Mouse (Mus musculus): ENCODE data around the gene Sh3bgrl3. TPM values are rescaled to one million over a fixed set of nuclear protein-coding genes. Genes with fewer than 3 reads are reported as not detected.

The Sh3bgrl3 gene
- 217 and 747 TPM in 2 replicates for polyA plus RNA-seq (2012; ENCODE audit: low replicate concordance)

DNA sequence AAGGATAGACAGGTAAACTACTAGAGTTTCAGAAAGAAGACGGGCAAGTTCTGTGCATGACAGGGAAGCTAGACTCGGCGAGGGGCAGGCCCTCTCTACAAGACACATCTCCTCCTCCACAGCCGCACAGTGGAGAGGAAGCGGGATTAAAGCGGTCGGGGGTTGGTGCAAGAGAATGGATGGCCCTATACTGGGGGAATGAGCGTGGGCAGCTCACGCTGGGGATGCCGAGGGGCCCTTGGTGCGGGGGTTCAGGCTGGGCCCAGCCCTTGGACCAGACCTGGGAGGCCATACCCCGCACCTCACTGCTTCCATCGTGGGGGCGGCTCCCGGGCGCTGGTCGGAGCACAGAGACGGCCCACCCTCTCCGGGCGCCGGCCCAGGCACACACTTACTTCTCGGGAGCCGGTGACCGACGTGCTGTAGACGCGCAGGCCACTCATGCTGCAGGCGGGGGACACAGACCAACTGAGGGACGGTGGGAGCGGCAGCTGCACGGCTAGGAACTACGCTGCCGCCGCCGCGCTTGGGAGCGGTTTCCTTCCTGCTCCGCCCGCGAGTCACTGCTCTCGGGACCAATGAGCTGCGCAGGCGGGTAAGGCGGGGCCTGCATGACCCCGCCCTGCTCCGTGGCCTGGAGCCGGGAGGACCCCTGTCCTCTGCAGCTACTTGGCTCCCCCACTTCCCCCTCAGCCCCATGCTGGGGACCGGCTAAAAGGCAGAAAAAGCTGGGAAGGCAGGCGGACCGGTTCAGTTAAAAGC lies at the start of gene Sh3bgrl3:
Gene Sh3bgrl3, minus strand, starts transcription at position 569 of the 762 bp plus-strand sequence.

DNA sequence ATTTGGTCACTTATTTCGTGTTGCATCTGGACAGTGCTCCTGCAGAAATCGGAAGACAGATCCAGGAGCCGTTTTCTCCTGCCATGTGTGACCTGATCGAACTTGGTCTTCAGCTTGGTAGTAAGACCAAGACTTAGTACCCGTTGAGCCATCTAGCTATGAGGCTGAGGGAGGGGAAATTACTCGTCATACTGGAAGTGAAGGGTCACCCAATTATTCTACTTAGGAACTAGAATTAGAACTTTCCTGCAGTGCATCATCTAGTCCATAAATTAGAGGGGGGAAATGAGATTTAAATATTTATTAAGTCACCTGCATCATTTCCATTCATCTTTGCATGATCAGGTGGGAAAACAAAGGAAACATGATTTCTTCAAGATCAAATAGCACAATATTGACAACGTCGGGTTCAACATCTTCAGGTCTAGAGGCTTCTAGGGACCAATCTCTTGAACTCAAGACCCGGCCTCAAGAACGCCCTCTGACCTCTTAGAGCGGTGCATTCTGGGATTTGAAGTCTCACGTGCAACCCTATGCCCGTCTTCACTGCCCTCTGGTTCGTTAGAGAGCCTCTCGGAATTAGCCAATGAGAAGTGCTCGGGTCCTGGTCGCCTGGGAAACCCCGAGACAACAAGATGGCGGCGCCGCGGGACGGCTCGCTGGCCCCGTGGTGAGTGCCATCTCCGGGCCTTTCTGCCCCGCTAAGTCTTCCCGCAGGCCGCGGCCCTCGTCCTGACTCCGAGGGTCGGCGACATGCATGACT lies 26.4 kb downstream of the Sh3bgrl3 start, which contains the start of gene Ubxn11:
Gene Ubxn11, plus strand, starts transcription at position 592 of the 763 bp plus-strand sequence.

DNA sequence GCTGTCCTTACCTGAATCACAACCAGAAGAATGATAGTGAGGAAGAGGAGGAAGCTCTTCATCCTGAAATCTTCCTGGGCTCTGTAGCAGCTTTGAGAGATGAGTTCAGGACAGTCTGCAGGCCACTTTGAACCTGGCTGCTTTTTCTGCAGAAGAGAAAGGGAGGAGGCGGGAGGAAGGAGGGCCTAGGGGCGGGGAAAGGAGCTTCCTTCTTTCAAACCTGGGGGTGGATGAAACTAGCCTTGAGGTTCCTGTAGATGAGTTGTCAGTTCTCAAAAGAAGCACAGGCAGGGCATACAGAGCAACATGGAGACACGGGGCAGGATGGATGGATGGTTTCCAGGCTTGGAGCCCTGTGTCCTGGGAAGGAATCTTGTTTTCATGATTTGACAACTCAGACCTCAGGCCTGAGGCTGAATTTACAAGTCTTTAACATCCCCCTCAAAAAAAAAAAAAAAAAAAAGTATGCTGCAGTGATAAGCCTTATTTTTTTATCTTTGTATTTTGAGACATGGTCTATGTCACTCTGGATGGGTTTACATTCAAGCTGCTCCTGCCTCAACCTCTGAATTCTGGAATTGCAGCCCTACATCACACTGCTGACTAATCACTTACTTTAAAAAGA lies 33.6 kb downstream of the Sh3bgrl3 start, which contains the start of gene Cd52:
Gene Cd52, minus strand, starts transcription at position 160 of the 625 bp plus-strand sequence.

Other genes with a start within 250 kb of the Sh3bgrl3 start
- 101 and 116 TPM in 2 replicates for gene Rps6ka1, start 241.0 kb downstream of the Sh3bgrl3 start, polyA plus RNA-seq (2012; ENCODE audit: low replicate concordance)
- 310 and 356 TPM in 2 replicates for gene Hmgn2, start 160.1 kb downstream of the Sh3bgrl3 start, polyA plus RNA-seq (2012; ENCODE audit: low replicate concordance)
- gene Dhdds, start 127.9 kb downstream of the Sh3bgrl3 start, polyA plus RNA-seq (2012; ENCODE audit: low replicate concordance): 14.8 and 24.9 TPM in 2 replicates
- 0.58 TPM in 1 of 2 replicates, not detected in the other for gene Lin28a, start 109.9 kb downstream of the Sh3bgrl3 start, polyA plus RNA-seq (2012; ENCODE audit: low replicate concordance)
- gene Zfp683, start 75.0 kb downstream of the Sh3bgrl3 start, polyA plus RNA-seq (2012; ENCODE audit: low replicate concordance): 2.9 TPM in 2 replicates
- gene Crybg2, start 68.0 kb downstream of the Sh3bgrl3 start, polyA plus RNA-seq (2012; ENCODE audit: low replicate concordance): 1.6 and 2.0 TPM in 2 replicates
- 340 and 2,143 TPM in 2 replicates for gene Cd52, start 33.7 kb downstream of the Sh3bgrl3 start, polyA plus RNA-seq (2012; ENCODE audit: low replicate concordance)
- 37.0 and 75.8 TPM in 2 replicates for gene Ubxn11, start 26.2 kb downstream of the Sh3bgrl3 start, polyA plus RNA-seq (2012; ENCODE audit: low replicate concordance)
- 5.6 and 26.8 TPM in 2 replicates for gene Cep85, start 58.3 kb upstream of the Sh3bgrl3 start, polyA plus RNA-seq (2012; ENCODE audit: low replicate concordance)
- gene Gm7534, start 74.2 kb upstream of the Sh3bgrl3 start, polyA plus RNA-seq (2012; ENCODE audit: low replicate concordance): not detected in 2 replicates
- not detected in 2 replicates for gene Catsper4, start 98.6 kb upstream of the Sh3bgrl3 start, polyA plus RNA-seq (2012; ENCODE audit: low replicate concordance)
- gene Cnksr1, start 109.6 kb upstream of the Sh3bgrl3 start, polyA plus RNA-seq (2012; ENCODE audit: low replicate concordance): 0.07 and 0.12 TPM in 2 replicates
- 0.15 TPM in 1 of 2 replicates, not detected in the other for gene E130218I03Rik, start 114.9 kb upstream of the Sh3bgrl3 start, polyA plus RNA-seq (2012; ENCODE audit: low replicate concordance)
- gene Zfp593, start 116.8 kb upstream of the Sh3bgrl3 start, polyA plus RNA-seq (2012; ENCODE audit: low replicate concordance): 21.3 and 31.9 TPM in 2 replicates
- not detected in 2 replicates for gene Gm30191, start 118.1 kb upstream of the Sh3bgrl3 start, polyA plus RNA-seq (2012; ENCODE audit: low replicate concordance)
- gene Grrp1, start 125.3 kb upstream of the Sh3bgrl3 start, polyA plus RNA-seq (2012; ENCODE audit: low replicate concordance): 0.26 and 1.3 TPM in 2 replicates
- 1.9 and 4.3 TPM in 2 replicates for gene Pdik1l, start 159.1 kb upstream of the Sh3bgrl3 start, polyA plus RNA-seq (2012; ENCODE audit: low replicate concordance)
- not detected in 2 replicates for gene Trim63, start 186.3 kb upstream of the Sh3bgrl3 start, polyA plus RNA-seq (2012; ENCODE audit: low replicate concordance)
- 0.21 TPM in 1 of 2 replicates, not detected in the other for gene Slc30a2, start 214.4 kb upstream of the Sh3bgrl3 start, polyA plus RNA-seq (2012; ENCODE audit: low replicate concordance)

Data from hematopoietic multipotent progenitor cell, adult 10-12 weeks (in vitro differentiated cells).